Mouse (Mus musculus) CH12.LX (cell line): ENCODE results near the gene Chml. TPM values are rescaled to one million over a fixed set of nuclear protein-coding genes. Genes with fewer than 3 reads are reported as not detected.

Experiments
- DNase-seq: peaks from one replicate; pipeline ENCODE4 v3.0.0-alpha.2; 2013; ENCODE audit errors: extremely low read depth
- H3K27ac ChIP-seq: 2 replicates; pipeline ENCODE4 v1.5.1; 2012; ENCODE audit warnings: low read depth, mild to moderate bottlenecking, control low read depth, moderate library complexity; ENCODE audit not compliant: insufficient read depth
- H3K27me3 ChIP-seq: replicated peaks from 2 replicates; pipeline ENCODE3; 2012; ENCODE audit warnings: inconsistent platforms
- H3K36me3 ChIP-seq, 2 experiments: replicated peaks in 1 of 2; 2 replicates each; pipeline versions ENCODE3 to v1.6.1; 2012; ENCODE audit warnings: inconsistent platforms in 1 of 2, low read length in 1 of 2, mild to moderate bottlenecking in 1 of 2, mixed read lengths in 1 of 2, moderate library complexity in 1 of 2; ENCODE audit not compliant: control insufficient read depth in 1 of 2, insufficient read depth in 1 of 2
- H3K4me1 ChIP-seq, 2 experiments: 2 replicates each; pipeline ENCODE4 v1.6.1; 2012; ENCODE audit warnings: inconsistent platforms in 1 of 2, moderate library complexity in 1 of 2; ENCODE audit not compliant: insufficient read depth in 2 of 2, control insufficient read depth in 1 of 2
- H3K4me2 ChIP-seq: 2 replicates; pipeline ENCODE4 v1.6.1; 2012; ENCODE audit warnings: low read depth, mild to moderate bottlenecking, control low read depth; ENCODE audit not compliant: poor library complexity, insufficient read depth, severe bottlenecking
- H3K4me3 ChIP-seq, 3 experiments: fragments of 150-350 bp in 1 of 3; sonication (generic) in 1 of 3; replicated peaks in 1 of 3; 2 replicates each; pipeline versions ENCODE3 to v1.5.1; 2011 to 2012; ENCODE audit warnings: low read depth in 2 of 3, low read length in 2 of 3, mild to moderate bottlenecking in 2 of 3, moderate library complexity in 2 of 3, control low read depth in 1 of 3, improper control_type of control experiment in 1 of 3, inconsistent platforms in 1 of 3, mixed read lengths in 1 of 3; ENCODE audit not compliant: poor library complexity in 1 of 3
- H3K79me2 ChIP-seq: replicated peaks from 2 replicates; pipeline ENCODE4 v1.6.1; 2012; ENCODE audit warnings: mild to moderate bottlenecking, moderate library complexity; ENCODE audit not compliant: control insufficient read depth, poor library complexity, insufficient read depth, severe bottlenecking; ENCODE audit errors: extremely low read depth
- H3K9ac ChIP-seq: 2 replicates; pipeline ENCODE4 v1.6.1; 2012; ENCODE audit warnings: low read depth, mild to moderate bottlenecking, control low read depth, moderate library complexity; ENCODE audit not compliant: insufficient read depth
- H3K9me3 ChIP-seq: replicated peaks from 2 replicates; pipeline ENCODE3; 2012; ENCODE audit warnings: low read length, inconsistent platforms, mixed read lengths
- CHD2 ChIP-seq: IDR thresholded peaks from 2 replicates; pipeline ENCODE4 v1.6.1; 2011; ENCODE audit warnings: low read length, improper control_type of control experiment
- E2F4 ChIP-seq: IDR thresholded peaks from 2 replicates; pipeline ENCODE4 v1.6.1; 2011; ENCODE audit warnings: low read depth, low read length, improper control_type of control experiment; ENCODE audit not compliant: insufficient replicate concordance
- ELF1 ChIP-seq: IDR thresholded peaks from 2 replicates; pipeline ENCODE4 v1.6.1; 2014; ENCODE audit warnings: low read depth, mild to moderate bottlenecking, inconsistent platforms, low read length, improper control_type of control experiment
- EP300 ChIP-seq: IDR thresholded peaks from 2 replicates; pipeline ENCODE4 v1.6.1; 2011; ENCODE audit warnings: low read length, improper control_type of control experiment
- ETS1 ChIP-seq: conservative IDR thresholded peaks from 2 replicates; pipeline ENCODE4 v1.6.1; 2012; ENCODE audit warnings: low read depth, mild to moderate bottlenecking, inconsistent platforms, low read length, improper control_type of control experiment, moderate library complexity
- GABPA ChIP-seq: IDR thresholded peaks from 2 replicates; pipeline ENCODE4 v1.6.1; 2012; ENCODE audit warnings: low read depth, low read length, improper control_type of control experiment, inconsistent platforms; ENCODE audit not compliant: insufficient replicate concordance
- IRF4 ChIP-seq: IDR thresholded peaks from 2 replicates; pipeline ENCODE4 v1.6.1; 2014; ENCODE audit warnings: low read depth, mild to moderate bottlenecking, inconsistent platforms, low read length, improper control_type of control experiment
- KAT2A ChIP-seq: IDR thresholded peaks from 2 replicates; pipeline ENCODE4 v1.6.1; 2012; ENCODE audit warnings: low read length, improper control_type of control experiment, inconsistent platforms; ENCODE audit not compliant: insufficient replicate concordance
- MAFK ChIP-seq: IDR thresholded peaks from 2 replicates; pipeline ENCODE4 v1.6.1; 2011; ENCODE audit warnings: low read length, improper control_type of control experiment; ENCODE audit not compliant: insufficient replicate concordance
- MAX ChIP-seq: IDR thresholded peaks from 2 replicates; pipeline ENCODE4 v1.6.1; 2011; ENCODE audit warnings: low read length, improper control_type of control experiment
- MAZ ChIP-seq: IDR thresholded peaks from 2 replicates; pipeline ENCODE4 v1.6.1; 2012; ENCODE audit warnings: low read depth, mild to moderate bottlenecking, inconsistent platforms, low read length, improper control_type of control experiment, moderate library complexity
- MEF2A ChIP-seq: IDR thresholded peaks from 2 replicates; pipeline ENCODE4 v1.6.1; 2014; ENCODE audit warnings: low read depth, mild to moderate bottlenecking, inconsistent platforms, low read length, improper control_type of control experiment, borderline replicate concordance
- MXI1 ChIP-seq: IDR thresholded peaks from 2 replicates; pipeline ENCODE4 v1.6.1; 2011; ENCODE audit warnings: mild to moderate bottlenecking, low read depth, low read length, improper control_type of control experiment
- MYC ChIP-seq: IDR thresholded peaks from 2 replicates; pipeline ENCODE4 v1.6.1; 2011; ENCODE audit warnings: low read depth, mild to moderate bottlenecking, improper control_type of control experiment, low read length
- NRF1 ChIP-seq: IDR thresholded peaks from 2 replicates; pipeline ENCODE4 v1.6.1; 2014; ENCODE audit warnings: low read depth, mild to moderate bottlenecking, inconsistent platforms, low read length, improper control_type of control experiment, moderate library complexity
- PAX5 ChIP-seq: IDR thresholded peaks from 2 replicates; pipeline ENCODE4 v1.6.1; 2012; ENCODE audit warnings: low read length, inconsistent platforms, mixed read lengths
- SIN3A ChIP-seq: IDR thresholded peaks from 2 replicates; pipeline ENCODE4 v1.6.1; 2012; ENCODE audit warnings: low read length, improper control_type of control experiment, inconsistent platforms
- SMC3 ChIP-seq: IDR thresholded peaks from 2 replicates; pipeline ENCODE4 v1.6.1; 2011; ENCODE audit warnings: low read depth, low read length, improper control_type of control experiment
- TBP ChIP-seq: conservative IDR thresholded peaks from 2 replicates; pipeline ENCODE4 v1.6.1; 2011; ENCODE audit warnings: low read depth, low read length, improper control_type of control experiment
- TCF12 ChIP-seq: IDR thresholded peaks from 2 replicates; pipeline ENCODE4 v1.6.1; 2014; ENCODE audit warnings: low read depth, mild to moderate bottlenecking, inconsistent platforms, low read length, improper control_type of control experiment
- USF1 ChIP-seq: IDR thresholded peaks from 2 replicates; pipeline ENCODE4 v1.6.1; 2014; ENCODE audit warnings: low read depth, mild to moderate bottlenecking, inconsistent platforms, low read length, improper control_type of control experiment
- ZC3H11A ChIP-seq: IDR thresholded peaks from 2 replicates; pipeline ENCODE4 v1.6.1; 2012; ENCODE audit warnings: low read depth, mild to moderate bottlenecking, inconsistent platforms, low read length, improper control_type of control experiment
- ZKSCAN1 ChIP-seq: IDR thresholded peaks from 2 replicates; pipeline ENCODE4 v1.6.1; 2012; ENCODE audit warnings: low read depth, inconsistent platforms, low read length, improper control_type of control experiment, borderline replicate concordance
- dilution Hi-C: fragments of 300-500 bp; cut with MboI; formaldehyde crosslinking; loops from 2 replicates; pipeline ENCODE4 v1.14.3; 2020; ENCODE audit warnings: low sequenced_read_pairs; ENCODE audit not compliant: extremely low pct_unique_long_range_greater_than_20kb, extremely low pct_ligation_motif_present
- in situ Hi-C: fragments of 300-500 bp; cut with MboI; formaldehyde crosslinking; loops from 3 replicates; pipeline ENCODE4 v1.14.3; 2019; ENCODE audit warnings: low sequenced_read_pairs, low pct_ligation_motif_present, low pct_unique_long_range_greater_than_20kb, mixed read lengths
- polyA plus RNA-seq: library from polyadenylated mRNA; unstranded; fragments of >175 nt; gene quantifications from 2 replicates; pipeline ENCODE4 v1.2.1, GENCODE M21; 2012; ENCODE audit warnings: low read depth; ENCODE audit not compliant: insufficient read length
- total RNA-seq, 2 experiments: library from RNA; depleted of rRNA; stranded (reverse); fragments of 300-350 nt in 1 of 2; fragments of >200 nt in 1 of 2; gene quantifications; 2 replicates each; pipeline ENCODE4 v1.2.3; 2012 to 2014

Gene Chml
- total and polyA plus RNA-seq, 3 experiments, result 3.1 to 6.0 (median 3.3) TPM

GRCm38 (mm10) chr1:175692997-175693361 is 278 bp upstream of the Chml start:
- Histone ChIP-seq H3K36me3 (peaks cover 0 to 3% of the 10 kb centered on the region in 2 experiments), H3K9ac (peak overlapping the region; percentile 13; the same call in 1 of the 2 replicates), H3K79me2 (no peaks in the 10 kb centered on the region), H3K9me3 (no peaks in the 10 kb centered on the region), H3K27ac (no peak overlapping the region), H3K27me3 (no peaks in the 10 kb centered on the region), H3K4me3 (peak overlapping the region; percentile 48 to 61 (median 55))
- in situ Hi-C loops, result no loop called here
- no peak for DNase-seq
- TF ChIP-seq IRF4 (no peak), E2F4 (0 out of 2 replicates have a peak, but pooled peaks have one; percentile 35), TBP (no peak), MAZ (peak; percentile 88; the same call in 1 of the 2 replicates), ELF1 (no peak), MAX (no peak), NRF1 (no peak), EP300 (no peak)
- TF ChIP-seq, all 38 proteins: peak for 2
- dilution Hi-C loops, result no loop called here
- H3K4me2 ChIP-seq, result peak overlapping the region; percentile 65
- peaks cover 5 to 27% of the 10 kb centered on the region in 2 experiments; a peak in 3 of 4 replicates for H3K4me1 ChIP-seq

GRCm38 (mm10) chr1:175691686-175692245 is 935 bp downstream of the Chml start:
- dilution Hi-C loops, result no loop called here
- peak overlapping the region; percentile 97 for H3K4me2 ChIP-seq

DNA sequence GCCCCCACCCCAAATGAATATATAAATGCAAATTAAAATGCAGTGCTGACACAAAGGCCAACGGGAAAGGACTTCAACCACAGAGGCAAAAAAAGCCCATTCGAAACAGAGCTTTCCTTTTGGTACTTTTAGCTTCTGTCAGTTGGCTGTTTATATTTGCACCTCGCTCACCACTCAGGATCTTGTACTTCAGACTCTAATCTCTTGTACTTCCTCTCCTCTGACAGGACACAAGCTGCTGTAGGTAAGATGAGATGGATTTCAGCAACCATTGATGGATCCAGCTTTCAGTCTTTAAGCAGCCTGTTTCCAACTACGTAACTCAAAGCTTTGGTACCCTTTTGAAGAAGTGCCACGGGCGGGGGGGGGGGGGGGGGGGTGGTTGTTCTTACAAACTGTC is 11.7 kb downstream of the Chml start:
- H3K4me2 ChIP-seq, result no peak overlapping the region
- dilution Hi-C loops (no loop called here), in situ Hi-C loops (no loop called here)
- H3K9ac ChIP-seq, result no peak overlapping the region
- H3K79me2 ChIP-seq, result no peaks in the 10 kb centered on the region
- no peak for DNase-seq
- H3K4me1 ChIP-seq, result no peaks in the 10 kb centered on the region
- TF ChIP-seq EP300, result no peak
- no peak for TF ChIP-seq USF1
- TF ChIP-seq PAX5, result no peak
- no peak for TF ChIP-seq TCF12
- TF ChIP-seq ZKSCAN1, result no peak
- TF ChIP-seq KAT2A, result no peak
- no peak for TF ChIP-seq IRF4
- TF ChIP-seq MEF2A, result no peak
- no peak for TF ChIP-seq GABPA
- no peak for TF ChIP-seq SMC3
- no peak for TF ChIP-seq MXI1
- no peak for TF ChIP-seq MAFK
- TF ChIP-seq ZC3H11A, result no peak
- no peak for TF ChIP-seq MYC
- no peak for TF ChIP-seq ETS1
- TF ChIP-seq NRF1, result no peak
- no peak for TF ChIP-seq MAX
- no peaks in the 10 kb centered on the region for H3K27me3 ChIP-seq
- no peak overlapping the region for H3K4me3 ChIP-seq
- no peaks in the 10 kb centered on the region for H3K9me3 ChIP-seq
- no peak overlapping the region for H3K27ac ChIP-seq
- peaks cover 0 to 6% of the 10 kb centered on the region in 2 experiments for H3K36me3 ChIP-seq

More at GRCm38 (mm10) chr1:175691686-175692245, 935 bp downstream of the Chml start:
- DNase-seq, result peak; percentile 15
- Histone ChIP-seq H3K4me3 (peak overlapping the region; percentile 77 to 89 (median 87)), H3K36me3 (peaks cover 0 to 15% of the 10 kb centered on the region in 2 experiments), H3K27ac (no peak overlapping the region), H3K79me2 (no peaks in the 10 kb centered on the region), H3K9me3 (no peaks in the 10 kb centered on the region), H3K4me1 (peaks cover 5 to 27% of the 10 kb centered on the region in 2 experiments; a peak in 3 of 4 replicates), H3K9ac (peak overlapping the region; percentile 62), H3K27me3 (no peaks in the 10 kb centered on the region)
- no peak for TF ChIP-seq ELF1
- no peak for TF ChIP-seq CHD2
- TF ChIP-seq SIN3A, result 0 out of 2 replicates have a peak, but pooled peaks have one; percentile 13
- in situ Hi-C loops, result no loop called here
